Mouse (Mus musculus) megakaryocyte, adult 5-6 weeks (primary cell): ENCODE measurements around the gene Tmem176a. TPM values are rescaled to one million over a fixed set of nuclear protein-coding genes. Genes with fewer than 3 reads are reported as not detected.
"Not testable (repeated sequence)": the region's sequence is repeated elsewhere in the genome, so short reads cannot be mapped to it uniquely, and the experiment has no call there.

Experiments used
- ATAC-seq: 2 replicates; pipeline ENCODE4 v1.8.0; 2016; ENCODE audit warnings: mild to moderate bottlenecking, inconsistent platforms; ENCODE audit not compliant: poor library complexity, severe bottlenecking
- total RNA-seq, 2 experiments: library from RNA; stranded (forward) in 1 of 2; stranded (reverse) in 1 of 2; fragments of 153-499, 151-499 nt in 1 of 2; fragments of 221-1000, 200-1000 nt in 1 of 2; gene quantifications; 2 replicates each; pipeline versions ENCODE4 v1.2.3 to v1.2.4; 2015 to 2017

Tmem176a gene
- total RNA-seq (2015) = 33.4 and 35.5 TPM in 2 replicates
- 16.5 and 20.0 TPM in 2 replicates for total RNA-seq (2017)

GRCm38 (mm10) chr6:48840371-48840969, at the start of gene Tmem176a:
Gene Tmem176a, plus strand, starts transcription at chr6:48840919.
- ATAC-seq = no peak; the same call in 1 of the 2 replicates

GRCm38 (mm10) chr6:48801897-48802296, 38.8 kb upstream of the Tmem176a start:
- ATAC-seq = peak; percentile 63; the same call in 1 of the 2 replicates

DNA sequence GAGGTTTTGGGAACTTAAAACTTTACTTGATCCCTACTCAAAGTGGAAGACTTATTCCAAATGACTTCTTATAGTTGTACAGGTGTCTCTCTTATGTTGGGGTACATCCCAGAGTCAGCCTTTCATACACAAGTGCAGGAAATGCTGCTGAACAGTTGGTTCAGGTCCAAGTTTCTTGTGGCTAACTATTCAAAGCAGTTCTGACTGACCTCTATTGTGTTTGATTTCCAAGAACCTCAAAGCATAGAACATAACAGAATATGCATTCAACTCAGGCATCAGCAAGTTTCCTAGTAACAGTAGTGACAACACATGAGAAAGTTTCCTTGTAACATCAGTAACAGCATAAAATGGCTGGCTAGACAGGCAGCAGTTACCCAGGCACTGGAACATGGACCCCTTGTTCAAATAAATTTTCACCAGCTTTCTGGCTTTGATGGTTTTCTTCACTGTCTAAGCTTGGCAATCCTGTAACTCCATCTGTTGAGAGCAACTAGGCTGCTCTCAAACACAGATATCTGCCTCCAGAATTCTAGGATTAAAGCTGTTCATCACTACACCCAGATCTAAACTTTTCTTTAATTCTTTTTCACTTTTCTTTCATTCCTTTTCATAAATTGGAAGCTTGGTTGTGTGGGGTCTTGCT, 37.2 kb upstream of the Tmem176a start:
- ATAC-seq = no peak

DNA sequence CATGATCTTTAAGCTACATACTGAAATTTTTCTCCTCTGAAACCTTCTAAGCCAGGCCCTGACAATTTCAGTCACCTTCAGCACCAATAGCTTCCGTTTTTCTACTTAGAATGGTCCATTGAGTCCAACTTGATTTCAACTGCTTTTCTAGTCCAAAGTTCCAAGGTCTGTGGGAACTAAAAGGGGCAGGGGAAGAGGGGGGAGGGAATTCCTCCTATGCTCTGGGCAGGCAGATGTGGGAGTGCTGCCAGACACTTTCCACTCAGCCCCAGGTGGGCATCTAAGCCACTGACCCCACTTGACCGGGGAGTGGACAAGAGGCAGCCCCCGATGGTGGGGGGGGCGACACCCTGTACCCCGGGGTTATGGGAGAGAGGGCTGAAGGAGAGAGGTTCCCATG, 36.4 kb upstream of the Tmem176a start:
- no peak for ATAC-seq

GRCm38 (mm10) chr6:48806746-48807145, 34.0 kb upstream of the Tmem176a start:
- ATAC-seq = no peak

DNA sequence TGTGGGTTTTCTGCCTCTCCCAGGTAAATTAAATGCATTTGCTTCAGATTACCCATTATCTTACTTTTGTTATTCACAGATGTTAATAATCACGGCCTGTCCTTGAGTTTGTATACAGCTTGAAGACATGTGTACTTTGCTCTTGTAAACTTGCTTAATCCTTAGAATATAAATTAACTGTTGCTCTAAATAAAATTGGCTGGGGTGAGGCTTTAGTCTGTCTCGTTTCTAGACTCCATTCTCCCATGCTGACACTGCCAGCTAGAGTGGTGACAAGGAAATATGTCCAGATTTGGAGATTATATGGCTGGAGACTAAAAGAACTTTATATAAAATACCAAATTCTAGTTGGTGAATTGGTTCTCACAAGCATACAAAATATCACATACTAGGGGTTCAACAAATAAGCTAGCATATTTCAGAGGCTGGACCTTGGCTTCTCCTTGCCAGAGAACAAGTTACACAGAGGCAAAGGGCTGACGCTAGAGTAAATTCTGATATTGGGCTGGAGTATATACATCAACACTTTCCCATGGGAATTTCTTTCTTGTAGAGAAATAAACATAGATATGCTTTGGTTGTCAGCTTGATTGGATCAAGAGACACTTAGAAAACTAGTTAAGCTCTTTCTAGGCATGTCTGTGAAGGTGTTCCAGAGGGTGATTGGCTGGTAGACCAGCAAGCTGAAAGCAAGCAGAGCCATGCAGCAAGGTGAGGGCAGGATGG, 31.1 kb upstream of the Tmem176a start:
- no peak for ATAC-seq

DNA sequence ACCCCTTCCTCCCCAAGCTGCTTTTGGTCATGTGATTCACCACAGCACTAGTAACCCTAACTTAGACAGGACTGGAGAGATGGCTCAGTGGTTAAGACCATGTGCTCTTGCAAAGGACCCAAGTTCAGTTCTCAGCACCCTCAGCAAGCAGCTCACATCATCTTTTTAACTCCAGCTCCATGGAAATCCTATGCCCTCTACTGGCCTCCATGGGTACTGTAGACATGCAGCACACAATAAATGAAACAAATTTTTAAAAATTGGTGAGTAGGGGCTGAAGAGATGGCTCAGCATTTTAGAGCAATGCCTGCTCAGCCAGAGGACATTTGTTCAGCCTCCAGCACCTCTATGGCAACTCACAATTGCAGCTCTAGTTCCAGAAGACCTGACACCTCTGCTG, 25.7 kb upstream of the Tmem176a start:
- ATAC-seq = no peak

- ATAC-seq = peak; percentile 100
These were observed 22.9 kb upstream of the Tmem176a start for GRCm38 (mm10) chr6:48817815-48818214.

DNA sequence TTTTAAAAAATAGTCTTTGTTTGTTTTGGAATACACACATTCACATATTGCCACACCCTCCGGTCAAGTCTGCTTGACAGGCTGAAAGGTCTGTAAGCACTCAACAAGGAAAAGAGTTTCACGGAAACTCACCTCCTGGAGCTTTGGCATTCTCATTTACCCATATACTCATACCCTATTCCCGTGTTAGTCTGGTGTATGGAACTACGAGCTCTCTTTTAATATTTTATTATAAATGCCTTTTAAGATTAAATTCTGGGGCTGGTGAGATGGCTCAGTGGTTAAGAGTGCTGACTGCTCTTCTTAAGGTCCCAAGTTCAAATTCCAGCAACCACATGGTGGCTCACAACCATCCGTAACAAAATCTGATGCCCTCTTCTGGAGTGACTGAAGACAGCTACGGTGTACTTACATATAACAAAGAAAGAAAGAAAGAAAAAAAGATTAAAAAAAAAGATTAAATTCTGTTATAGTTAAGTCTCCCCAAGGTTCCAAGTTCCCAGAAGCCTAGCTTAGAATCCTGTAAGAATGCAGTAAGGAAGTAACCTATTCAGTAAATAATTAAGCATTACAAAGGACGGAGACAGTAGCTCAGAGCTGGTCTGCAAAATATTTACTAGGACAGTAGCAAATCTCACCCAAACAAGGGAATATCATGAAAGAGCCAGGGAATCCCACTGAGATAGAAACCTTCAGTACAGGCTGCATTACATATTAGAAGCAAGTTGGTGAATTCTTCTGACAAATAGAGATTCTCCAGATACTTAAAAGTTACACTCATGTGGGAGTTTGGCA, 18.5 kb upstream of the Tmem176a start:
- ATAC-seq = not testable (repeated sequence)

DNA sequence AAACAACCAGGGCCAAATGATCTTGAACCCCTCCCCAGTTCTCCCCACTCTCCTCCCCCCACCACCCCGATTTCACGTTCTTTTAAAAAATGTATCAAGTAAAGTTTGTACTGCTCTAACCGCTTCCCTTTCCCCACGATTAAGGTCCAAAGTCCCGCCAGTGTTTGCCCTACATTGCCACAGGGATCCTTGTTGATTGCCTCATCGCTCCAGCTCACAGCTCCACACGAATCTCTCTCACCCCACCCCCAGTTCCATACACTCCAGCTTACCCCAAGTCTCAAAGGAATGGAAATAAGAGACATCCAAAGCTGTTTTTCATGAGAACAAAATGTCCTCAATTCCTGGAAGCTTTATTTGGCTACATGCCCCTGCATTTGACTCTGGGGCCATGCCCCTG, 15.7 kb upstream of the Tmem176a start:
- ATAC-seq = no peak

- ATAC-seq = no peak
These were observed 11.7 kb upstream of the Tmem176a start for GRCm38 (mm10) chr6:48828976-48829375.

- no peak for ATAC-seq
These were observed 11.1 kb upstream of the Tmem176a start for GRCm38 (mm10) chr6:48829651-48830050.

DNA sequence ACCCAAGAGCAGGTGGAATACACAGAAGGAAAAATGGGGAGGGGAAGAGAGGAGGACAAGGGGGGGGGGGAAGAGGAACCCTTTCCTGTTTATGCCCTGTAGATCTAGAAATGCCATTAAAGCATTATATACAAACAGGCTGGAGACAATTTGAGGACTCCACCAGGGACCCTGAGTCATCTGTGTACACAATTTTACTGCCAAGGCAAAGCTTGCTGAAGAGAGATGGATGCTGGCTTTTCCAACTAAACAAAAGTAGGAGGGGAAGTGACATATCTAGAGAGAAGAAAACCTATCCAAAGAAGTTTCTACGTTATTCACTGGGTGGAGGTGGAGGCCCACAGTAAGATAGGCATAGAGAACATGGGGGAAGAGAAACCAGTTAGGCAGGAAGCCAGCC, 10.5 kb upstream of the Tmem176a start:
- peak; percentile 48; the same call in 1 of the 2 replicates for ATAC-seq

DNA sequence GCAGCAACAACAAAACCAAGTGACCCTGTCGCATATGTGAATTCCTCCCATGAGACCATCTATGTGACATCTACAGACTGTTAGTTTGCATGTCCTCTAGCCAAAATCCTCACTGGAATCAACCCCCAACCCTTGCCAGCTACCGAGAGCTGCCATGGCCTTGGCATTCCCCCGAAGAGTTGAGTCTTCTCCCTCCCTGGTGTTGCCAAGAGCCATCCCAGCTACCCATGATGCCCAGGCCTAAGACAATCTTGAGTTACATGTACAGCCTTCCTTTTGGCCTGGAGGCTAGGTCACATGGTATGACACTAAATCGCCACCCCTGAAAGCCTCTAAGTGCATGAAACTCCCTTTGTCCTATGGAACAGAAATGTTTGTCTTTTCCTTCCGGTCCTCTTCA, 9.6 kb upstream of the Tmem176a start:
- no peak for ATAC-seq

GRCm38 (mm10) chr6:48832426-48832825, 8.3 kb upstream of the Tmem176a start:
- peak; percentile 83 for ATAC-seq

DNA sequence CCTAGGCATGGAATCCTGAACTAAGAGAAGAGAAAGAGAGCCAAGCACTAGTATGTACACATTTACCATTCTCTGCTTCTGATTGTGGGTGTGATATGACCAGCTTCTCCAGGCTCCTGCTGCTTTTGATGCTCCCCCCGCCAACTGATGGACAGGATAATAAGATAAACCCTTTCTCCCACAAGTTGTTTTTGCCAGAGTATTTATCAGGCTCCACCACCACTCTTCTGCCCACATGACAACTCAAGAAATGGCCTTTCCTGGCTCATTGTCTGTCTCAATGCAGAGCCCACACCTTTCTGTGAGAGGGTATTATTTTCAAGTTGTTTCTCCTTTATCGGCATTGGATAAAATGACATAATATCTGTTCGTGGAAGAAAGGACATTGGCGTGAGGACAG, 7.2 kb upstream of the Tmem176a start:
- no peak for ATAC-seq

DNA sequence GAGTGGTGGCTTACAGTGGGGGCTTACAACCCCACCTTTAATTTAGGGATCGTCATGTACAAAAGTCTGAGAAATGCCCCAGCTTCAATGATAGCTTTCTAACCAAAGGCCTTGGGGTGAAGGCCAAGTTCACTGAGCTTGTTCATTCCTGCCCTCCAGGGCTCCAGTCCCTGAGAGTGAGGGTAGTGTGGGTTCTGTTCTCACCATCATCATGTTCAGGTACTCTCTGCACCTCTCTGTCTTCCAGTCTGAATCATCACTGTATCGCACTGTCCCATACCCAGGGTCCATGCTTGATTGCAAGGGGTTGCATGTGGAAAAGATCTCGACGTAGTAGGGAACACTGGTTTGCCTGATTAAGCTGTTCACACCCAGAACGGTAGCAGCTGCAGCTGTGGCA, 5.5 kb upstream of the Tmem176a start:
- no peak for ATAC-seq

DNA sequence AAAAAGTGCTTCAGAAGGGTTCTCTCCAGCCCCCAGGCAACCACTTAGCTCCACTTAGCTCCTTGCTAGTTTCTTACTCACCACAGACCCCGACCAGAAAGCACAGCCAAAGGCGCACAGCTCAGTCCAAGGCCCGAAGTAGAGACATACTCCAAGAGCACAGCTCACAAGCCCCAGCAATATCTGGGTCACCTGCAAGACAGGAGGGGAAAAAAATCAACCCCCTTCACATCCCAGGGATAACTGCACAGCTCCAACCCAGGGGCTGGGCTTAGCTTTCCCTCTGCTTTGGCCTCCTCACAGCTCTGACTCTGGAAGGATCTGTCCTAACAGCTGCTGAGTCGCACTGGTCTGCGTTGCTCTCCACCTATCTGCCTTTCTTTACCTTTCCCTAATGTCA, 4.6 kb upstream of the Tmem176a start:
- ATAC-seq = no peak

DNA sequence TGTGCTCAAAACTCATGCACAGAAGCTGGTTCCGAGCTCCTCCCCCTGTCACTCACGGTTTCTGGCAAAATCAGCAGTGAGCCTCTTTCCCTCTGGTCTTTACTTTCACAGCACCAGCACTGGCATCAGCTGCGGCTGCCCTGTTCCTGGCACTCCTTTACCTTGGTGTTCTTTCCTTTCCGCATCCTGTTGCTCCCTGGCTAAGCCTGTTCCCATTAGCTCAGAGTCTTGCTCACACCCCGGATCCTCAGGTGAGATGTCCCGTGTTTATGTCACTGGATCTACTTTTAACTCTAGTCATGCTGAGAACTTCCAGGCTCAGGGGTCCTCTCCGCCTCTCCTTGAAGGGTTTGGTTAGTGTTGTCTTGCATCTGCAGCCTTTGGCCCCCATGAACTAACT, 3.2 kb upstream of the Tmem176a start:
- ATAC-seq = no peak

DNA sequence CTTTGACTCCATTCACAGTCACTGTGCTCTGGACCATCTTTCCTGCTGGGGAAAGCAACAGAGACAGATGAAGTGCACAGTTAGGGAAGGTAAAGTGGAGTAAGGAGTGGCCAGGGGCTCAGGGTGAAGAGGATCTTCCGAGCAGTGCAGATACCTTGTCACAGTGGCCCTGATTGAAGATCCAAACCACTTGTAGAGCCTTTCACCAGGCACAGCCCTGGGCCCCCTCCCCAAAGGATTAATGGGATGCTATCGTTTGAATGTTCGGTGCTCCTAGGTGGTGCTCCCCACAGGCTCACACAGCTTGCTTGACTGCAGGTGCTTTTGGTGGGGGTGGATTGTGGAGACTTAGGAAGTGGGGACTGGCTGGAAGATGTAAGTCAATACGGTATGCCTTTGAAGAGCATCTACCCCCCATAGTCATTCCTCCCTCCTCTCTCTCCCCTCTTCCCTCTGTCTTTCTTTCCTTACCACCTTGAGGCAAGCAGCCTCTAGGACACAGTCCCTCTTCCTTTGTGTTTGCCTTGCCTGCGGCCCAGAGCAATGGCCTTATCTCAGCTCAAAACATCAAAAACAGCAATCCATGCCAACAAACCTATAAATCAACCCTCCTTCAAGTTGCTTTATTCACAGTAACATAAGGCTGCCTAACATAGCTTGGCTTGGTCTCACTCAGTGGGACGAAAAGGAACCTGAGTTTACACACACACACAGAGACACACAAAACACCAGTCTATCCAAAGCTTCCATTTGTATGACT, 2.2 kb upstream of the Tmem176a start:
- ATAC-seq = no peak
